Mouse (Mus musculus): Measurements from ENCODE around the gene Lgals1. TPM values are rescaled to one million over a fixed set of nuclear protein-coding genes. Genes with fewer than 3 reads are reported as not detected.
A peak's percentile ranks its signal among the peaks of the same experiment; 100 is the strongest.

Gene Lgals1
- polyA plus RNA-seq, 2 experiments: 447 to 675 TPM

DNA sequence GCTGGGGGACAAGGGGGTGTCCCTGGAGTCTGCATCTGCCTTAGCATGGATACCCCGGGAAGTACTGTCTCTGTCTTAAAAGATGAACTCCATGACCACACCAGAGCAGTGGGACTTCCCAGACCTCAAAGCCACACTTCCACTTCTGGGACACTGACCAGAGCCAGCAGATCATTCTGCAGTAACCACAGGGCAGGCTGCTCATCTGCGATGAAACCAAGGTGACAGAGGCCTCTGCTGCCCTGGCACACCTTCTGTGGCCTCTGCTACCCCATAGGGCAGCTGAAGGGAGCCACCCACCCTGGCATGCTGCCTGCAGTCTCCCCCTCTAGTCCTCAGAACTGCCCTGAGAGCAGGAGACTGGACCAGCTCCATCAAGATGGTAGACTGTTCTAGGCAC lies 30.8 kb upstream of the Lgals1 start:
- peaks cover 54 to 66% of the 10 kb centered on the region in 2 experiments for H3K4me1 ChIP-seq (replicated peaks; ENCODE audit: control insufficient read depth in 2 of 2, insufficient read depth in 2 of 2, low read length in 1 of 2)
- H3K36me3 ChIP-seq (replicated peaks; ENCODE audit: control insufficient read depth, insufficient read depth, low read depth): peaks cover 7% of the 10 kb centered on the region; the same call in 1 of the 2 replicates
- TF ChIP-seq CTCF (IDR thresholded peaks at IDR 0.05; ENCODE audit: low read depth): no peak
- no peak for TF ChIP-seq EP300 (IDR thresholded peaks at IDR 0.05; ENCODE audit: low read depth)
- H3K9me3 ChIP-seq (ENCODE audit: control insufficient read depth, low read length): no peaks in the 10 kb centered on the region
- ATAC-seq (ENCODE audit: insufficient read depth): no peak; the same call in 1 of the 2 replicates
- 16% methylated on average over 2 of the region's 2 CpGs for whole genome bisulfite sequencing (ENCODE audit: insufficient replicate concordance)
- peak overlapping the region; percentile 44 for H3K9ac ChIP-seq (replicated peaks)
- H3K4me2 ChIP-seq (ENCODE audit: low read depth): peak overlapping the region; percentile 94
- no peaks in the 10 kb centered on the region for H3K27me3 ChIP-seq (ENCODE audit: control insufficient read depth, insufficient read depth, low read length)
- DNase-seq (ENCODE audit: low read depth in 3 of 3, low spot score in 3 of 3): no peak
- peak overlapping the region; percentile 73 for H3K27ac ChIP-seq
- no peak overlapping the region; a peak in 1 of 4 replicates for H3K4me3 ChIP-seq (ENCODE audit: insufficient read depth in 1 of 2, low read depth in 2 of 2, low read length in 2 of 2)

DNA sequence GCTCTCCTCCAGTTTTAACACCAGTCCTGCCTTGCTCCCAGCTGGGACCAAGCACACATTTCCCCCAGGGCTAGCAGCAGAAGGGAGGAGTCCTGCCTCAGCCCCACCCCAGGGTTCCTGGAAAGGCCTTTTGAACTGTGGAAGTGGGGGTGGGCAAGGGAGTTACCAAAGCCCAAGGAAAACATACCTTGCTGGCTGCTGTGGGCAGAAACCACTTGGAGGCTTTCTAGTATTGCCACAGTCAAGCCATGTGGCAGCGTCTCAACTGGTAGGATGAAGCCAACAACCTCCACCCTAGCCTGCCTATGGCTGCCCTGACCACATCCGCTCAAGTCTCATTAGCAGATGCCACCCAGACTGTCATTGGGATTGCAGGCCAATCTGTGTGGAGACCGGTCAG lies 30.4 kb upstream of the Lgals1 start:
- 52% methylated on average over 3 of the region's 3 CpGs for whole genome bisulfite sequencing (ENCODE audit: insufficient replicate concordance)
- Histone ChIP-seq H3K9ac (replicated peaks) (peak overlapping the region; percentile 44), H3K36me3 (replicated peaks; ENCODE audit: control insufficient read depth, insufficient read depth, low read depth) (peaks cover 7% of the 10 kb centered on the region; the same call in 1 of the 2 replicates), H3K9me3 (ENCODE audit: control insufficient read depth, low read length) (no peaks in the 10 kb centered on the region), H3K4me3 (ENCODE audit: insufficient read depth in 1 of 2, low read depth in 2 of 2, low read length in 2 of 2) (no peak overlapping the region; a peak in 1 of 4 replicates), H3K4me1 (replicated peaks; ENCODE audit: control insufficient read depth in 2 of 2, insufficient read depth in 2 of 2, low read length in 1 of 2) (peaks cover 54 to 70% of the 10 kb centered on the region in 2 experiments), H3K27ac (peak overlapping the region; percentile 73), H3K4me2 (ENCODE audit: low read depth) (peak overlapping the region; percentile 94), H3K27me3 (ENCODE audit: control insufficient read depth, insufficient read depth, low read length) (no peaks in the 10 kb centered on the region)
- DNase-seq (ENCODE audit: low read depth in 3 of 3, low spot score in 3 of 3): no peak
- peak; percentile 27; the same call in 1 of the 2 replicates for ATAC-seq (ENCODE audit: insufficient read depth)
- TF ChIP-seq EP300 (IDR thresholded peaks at IDR 0.05; ENCODE audit: low read depth): no peak
- TF ChIP-seq CTCF (IDR thresholded peaks at IDR 0.05; ENCODE audit: low read depth): no peak

DNA sequence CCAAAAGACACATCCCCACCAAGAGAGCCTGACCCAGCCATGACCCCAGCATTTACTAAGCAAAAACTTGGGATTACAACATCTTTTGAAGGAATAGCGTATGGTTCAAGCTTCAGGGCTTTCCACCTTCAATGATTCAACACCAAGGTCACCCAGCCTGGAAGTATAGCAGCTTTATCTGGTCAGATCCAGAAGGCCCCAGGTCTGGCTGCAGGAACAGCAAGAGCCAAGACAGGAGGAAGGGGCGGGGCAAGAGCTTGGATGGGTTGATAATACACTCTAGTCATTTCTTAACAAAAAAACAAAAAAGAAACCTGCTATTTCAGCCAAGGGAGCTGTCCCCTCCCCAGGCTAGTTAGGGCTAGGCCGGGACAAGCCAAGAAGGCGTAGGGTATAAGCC lies 29.0 kb upstream of the Lgals1 start:
- 21% methylated on average over 4 of the region's 4 CpGs for WGBS (ENCODE audit: insufficient replicate concordance)
- Histone ChIP-seq H3K4me3 (ENCODE audit: insufficient read depth in 1 of 2, low read depth in 2 of 2, low read length in 2 of 2) (no peak overlapping the region), H3K9ac (replicated peaks) (0 out of 2 replicates have a peak overlapping the region, but pooled peaks have one; percentile 29), H3K27me3 (ENCODE audit: control insufficient read depth, insufficient read depth, low read length) (no peaks in the 10 kb centered on the region), H3K9me3 (ENCODE audit: control insufficient read depth, low read length) (no peaks in the 10 kb centered on the region), H3K36me3 (replicated peaks; ENCODE audit: control insufficient read depth, insufficient read depth, low read depth) (no peaks in the 10 kb centered on the region; the same call in 1 of the 2 replicates), H3K27ac (peak overlapping the region; percentile 73), H3K4me2 (ENCODE audit: low read depth) (peak overlapping the region; percentile 94), H3K4me1 (replicated peaks; ENCODE audit: control insufficient read depth in 2 of 2, insufficient read depth in 2 of 2, low read length in 1 of 2) (peaks cover 51 to 67% of the 10 kb centered on the region in 2 experiments)
- DNase-seq (ENCODE audit: low read depth in 3 of 3, low spot score in 3 of 3) (peak; percentile 57 to 63 (median 62)), ATAC-seq (ENCODE audit: insufficient read depth) (peak; percentile 50; the same call in 1 of the 2 replicates)
- TF ChIP-seq EP300 (IDR thresholded peaks at IDR 0.05; ENCODE audit: low read depth) (no peak), CTCF (IDR thresholded peaks at IDR 0.05; ENCODE audit: low read depth) (no peak)

DNA sequence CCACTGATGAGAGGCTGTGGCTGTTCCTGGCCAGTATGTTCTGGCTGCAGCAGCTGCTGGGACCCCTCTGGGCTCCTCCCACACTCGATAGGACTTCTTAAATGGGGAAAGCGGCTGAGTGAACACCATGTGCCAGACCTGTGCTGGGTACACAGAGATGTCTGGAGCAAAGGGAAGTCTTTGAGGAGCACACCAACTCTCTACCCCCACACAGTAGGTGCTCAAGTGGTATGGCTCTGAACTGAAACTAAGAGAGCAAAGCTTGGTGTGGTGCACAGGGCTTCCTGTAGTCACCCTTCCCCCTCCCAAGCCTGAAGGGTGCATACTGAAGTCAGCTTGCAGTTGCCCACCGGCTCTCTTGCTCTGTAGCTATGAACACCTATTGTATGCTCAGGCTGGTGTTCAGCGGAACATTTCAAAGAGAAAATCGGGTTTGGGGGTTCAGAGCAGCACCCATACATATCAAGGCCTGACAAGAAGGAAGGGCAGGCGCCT lies 28.0 kb upstream of the Lgals1 start:
- Histone ChIP-seq H3K4me3 (ENCODE audit: insufficient read depth in 1 of 2, low read depth in 2 of 2, low read length in 2 of 2) (peak overlapping the region; percentile 80 to 81), H3K27me3 (ENCODE audit: control insufficient read depth, insufficient read depth, low read length) (no peaks in the 10 kb centered on the region), H3K4me2 (ENCODE audit: low read depth) (peak overlapping the region; percentile 94), H3K4me1 (replicated peaks; ENCODE audit: control insufficient read depth in 2 of 2, insufficient read depth in 2 of 2, low read length in 1 of 2) (peaks cover 51 to 66% of the 10 kb centered on the region in 2 experiments), H3K36me3 (replicated peaks; ENCODE audit: control insufficient read depth, insufficient read depth, low read depth) (no peaks in the 10 kb centered on the region), H3K27ac (peak overlapping the region; percentile 73), H3K9me3 (ENCODE audit: control insufficient read depth, low read length) (no peaks in the 10 kb centered on the region), H3K9ac (replicated peaks) (peak overlapping the region; percentile 77)
- 22% methylated on average over 6 of the region's 6 CpGs for WGBS (ENCODE audit: insufficient replicate concordance)
- ATAC-seq (ENCODE audit: insufficient read depth) (no peak), DNase-seq (ENCODE audit: low read depth in 3 of 3, low spot score in 3 of 3) (no peak)
- TF ChIP-seq CTCF (IDR thresholded peaks at IDR 0.05; ENCODE audit: low read depth): no peak
- TF ChIP-seq EP300 (IDR thresholded peaks at IDR 0.05; ENCODE audit: low read depth): no peak

DNA sequence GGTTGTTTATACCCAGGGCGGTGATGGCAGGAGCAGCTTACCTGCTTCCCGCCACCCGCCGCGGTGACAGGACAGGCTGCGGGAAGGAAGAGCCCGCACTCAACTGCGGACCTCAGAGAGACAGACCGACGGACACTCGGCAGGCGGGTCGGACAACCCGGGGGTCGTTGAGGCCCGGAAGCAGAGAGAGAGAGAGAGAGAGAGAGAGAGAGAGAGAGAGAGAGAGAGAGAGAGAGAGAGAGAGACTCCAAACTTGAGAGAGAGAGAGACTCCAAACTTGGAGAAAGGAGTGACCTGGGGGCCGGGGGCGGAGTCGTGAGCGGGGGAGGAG lies 27.2 kb upstream of the Lgals1 start, which contains the start of gene Gm49510:
Gene Gm49510 (plus strand): TSS at position 259 of the 331 bp plus-strand sequence.
- DNase-seq (ENCODE audit: low read depth in 3 of 3, low spot score in 3 of 3) (no peak), ATAC-seq (ENCODE audit: insufficient read depth) (no peak)
- H3K27me3 ChIP-seq (ENCODE audit: control insufficient read depth, insufficient read depth, low read length): no peaks in the 10 kb centered on the region
- peak within 1 kb of the TSS; percentile 73 for H3K27ac ChIP-seq
- no peaks in the 10 kb centered on the region for H3K9me3 ChIP-seq (ENCODE audit: control insufficient read depth, low read length)
- no peak for TF ChIP-seq EP300 (IDR thresholded peaks at IDR 0.05; ENCODE audit: low read depth)
- TF ChIP-seq CTCF (IDR thresholded peaks at IDR 0.05; ENCODE audit: low read depth): no peak
- 3% methylated on average over 20 of the region's 20 CpGs for WGBS (ENCODE audit: insufficient replicate concordance)
- peak within 1 kb of the TSS; percentile 80 to 81 for H3K4me3 ChIP-seq (ENCODE audit: insufficient read depth in 1 of 2, low read depth in 2 of 2, low read length in 2 of 2)
- peak within 1 kb of the TSS; percentile 94 for H3K4me2 ChIP-seq (ENCODE audit: low read depth)
- H3K4me1 ChIP-seq (replicated peaks; ENCODE audit: control insufficient read depth in 2 of 2, insufficient read depth in 2 of 2, low read length in 1 of 2): peaks cover 45 to 60% of the 10 kb centered on the region in 2 experiments
- peaks cover 2% of the 10 kb centered on the region for H3K36me3 ChIP-seq (replicated peaks; ENCODE audit: control insufficient read depth, insufficient read depth, low read depth)
- peak within 1 kb of the TSS; percentile 77 for H3K9ac ChIP-seq (replicated peaks)
